Mouse (Mus musculus): ENCODE data around the gene Gm20547.

GRCm38 (mm10) chr17:34915410-34915831 lies 33.6 kb upstream of the Gm20547 start:
- TF ChIP-seq ZC3H11A (IDR thresholded peaks at IDR 0.05; ENCODE audit: borderline replicate concordance, low read depth, low read length) (no peak), HCFC1 (IDR thresholded peaks at IDR 0.05; ENCODE audit: borderline replicate concordance, insufficient read depth, low read length) (no peak), CHD2 (IDR thresholded peaks at IDR 0.05; ENCODE audit: low read depth, low read length) (no peak)
